Mouse (Mus musculus): ENCODE data around the gene AB124611. TPM values are rescaled to one million over a fixed set of nuclear protein-coding genes. Genes with fewer than 3 reads are reported as not detected.
"Not testable (repeated sequence)": the region's sequence is repeated elsewhere in the genome, so short reads cannot be mapped to it uniquely, and the experiment has no call there.

The AB124611 gene
- polyA plus RNA-seq, 1 experiment, result 0.56 TPM

GRCm38 (mm10) chr9:21517947-21518495 is 8.0 kb upstream of the AB124611 start:
- no peak for DNase-seq (ENCODE audit: extremely low spot score in 1 of 2, low spot score in 1 of 2)

DNA sequence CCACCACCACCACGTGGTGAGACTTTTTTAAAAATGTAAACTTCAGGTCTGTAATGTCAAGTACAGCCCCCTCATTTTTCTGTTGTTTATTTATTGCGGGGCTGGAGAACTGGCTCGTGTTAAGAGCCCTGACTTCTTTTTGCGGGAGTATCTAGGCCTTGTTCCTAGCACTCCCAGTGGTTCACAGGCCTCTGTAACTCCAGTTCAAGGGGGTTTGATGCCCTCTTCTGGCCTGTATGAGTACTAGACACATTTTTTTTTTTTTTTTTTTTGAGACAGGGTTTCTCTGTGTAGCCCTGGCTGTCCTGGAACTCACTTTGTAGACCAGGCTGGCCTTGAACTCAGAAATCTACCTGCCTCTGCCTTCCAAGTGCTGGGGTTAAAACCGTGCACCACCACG is 7.3 kb upstream of the AB124611 start:
- DNase-seq (ENCODE audit: extremely low spot score in 1 of 2, low spot score in 1 of 2), result not testable (repeated sequence)

GRCm38 (mm10) chr9:21525142-21525936 is 637 bp upstream of the AB124611 start:
- no peak for DNase-seq (ENCODE audit: extremely low spot score in 1 of 2, low spot score in 1 of 2)

GRCm38 (mm10) chr9:21526634-21526944 is 613 bp downstream of the AB124611 start:
- DNase-seq (ENCODE audit: extremely low spot score in 1 of 2, low spot score in 1 of 2), result no peak

- DNase-seq (ENCODE audit: extremely low spot score in 1 of 2, low spot score in 1 of 2), result no peak
Observed at GRCm38 (mm10) chr9:21527100-21527801, 1.3 kb downstream of the AB124611 start.

GRCm38 (mm10) chr9:21527917-21528324 is 1.9 kb downstream of the AB124611 start:
- DNase-seq (ENCODE audit: extremely low spot score in 1 of 2, low spot score in 1 of 2), result no peak

DNA sequence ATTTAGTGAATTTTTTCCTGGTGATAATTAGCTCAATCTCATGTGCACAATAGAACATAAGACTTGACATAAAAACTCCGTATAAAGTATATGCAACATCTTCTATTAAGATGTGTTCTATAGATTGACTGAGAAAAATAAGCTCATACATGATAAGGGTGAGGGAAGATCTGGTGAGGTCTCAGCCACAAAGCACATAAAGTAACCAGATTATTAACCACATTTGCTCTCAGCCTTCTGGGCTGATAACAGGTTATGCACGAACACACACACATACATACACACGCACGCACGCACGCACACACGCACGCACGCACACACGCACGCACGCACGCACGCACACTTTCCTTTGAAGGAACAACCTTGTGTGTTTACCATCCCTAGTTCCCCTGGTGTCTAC is 10.5 kb downstream of the AB124611 start:
- DNase-seq (ENCODE audit: extremely low spot score in 1 of 2, low spot score in 1 of 2), result no peak

DNA sequence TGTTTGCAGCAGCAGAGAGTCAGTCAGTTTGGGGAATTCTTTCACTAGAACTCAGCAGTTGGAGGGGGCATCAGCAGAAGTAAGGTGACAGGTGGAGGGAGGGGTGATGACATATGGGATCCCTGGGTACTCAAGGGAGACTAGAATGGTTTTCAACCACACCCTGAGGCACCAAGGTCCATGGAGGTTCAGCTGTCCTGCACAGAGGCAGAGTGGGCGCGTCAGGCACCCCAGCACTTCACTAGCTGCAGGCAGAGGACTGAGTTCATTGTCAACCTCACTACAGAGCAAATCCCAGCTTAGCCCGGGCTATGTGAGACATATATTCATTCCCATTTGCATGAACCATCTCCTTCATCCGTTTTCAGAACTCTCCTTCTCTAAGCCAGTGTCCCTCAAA is 11.0 kb downstream of the AB124611 start:
- DNase-seq (ENCODE audit: extremely low spot score in 1 of 2, low spot score in 1 of 2), result no peak

DNA sequence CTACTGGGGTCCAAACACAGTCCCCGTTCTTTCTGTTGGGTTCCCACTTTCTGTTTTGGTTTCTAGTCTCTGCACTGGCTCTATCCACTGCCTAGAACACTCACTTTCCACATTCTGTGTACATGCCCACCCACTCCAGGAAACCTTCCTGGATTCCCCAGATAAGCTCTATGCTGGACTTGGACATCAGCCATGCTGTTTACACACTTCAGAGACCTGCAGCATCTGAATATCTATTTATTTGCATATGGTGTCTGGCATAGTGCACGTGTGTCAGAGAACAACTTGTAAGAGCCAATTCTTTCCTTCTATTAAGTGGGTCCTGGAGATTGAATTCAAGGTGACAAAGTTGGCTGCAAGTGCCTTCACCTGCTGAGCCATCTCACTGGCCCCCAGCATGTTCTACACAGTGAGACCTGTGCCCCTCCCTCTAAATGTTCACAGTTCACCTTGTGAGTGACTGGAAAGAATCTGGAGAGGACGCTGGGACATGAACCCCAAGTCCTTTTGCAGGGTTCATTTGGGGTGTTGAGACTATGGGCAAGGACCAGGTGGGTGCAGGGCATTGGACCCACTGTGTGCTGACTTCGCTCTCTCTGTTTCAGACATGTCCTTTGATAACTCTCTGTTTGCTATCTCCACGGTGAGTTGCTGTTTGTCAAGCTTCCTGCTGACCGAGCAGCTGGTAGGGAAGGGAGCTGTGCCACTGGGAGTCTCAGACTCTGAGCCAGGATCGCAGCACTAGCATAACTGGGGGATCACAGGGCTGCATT is 14.2 kb downstream of the AB124611 start:
- no peak for DNase-seq (ENCODE audit: extremely low spot score in 1 of 2, low spot score in 1 of 2)

DNA sequence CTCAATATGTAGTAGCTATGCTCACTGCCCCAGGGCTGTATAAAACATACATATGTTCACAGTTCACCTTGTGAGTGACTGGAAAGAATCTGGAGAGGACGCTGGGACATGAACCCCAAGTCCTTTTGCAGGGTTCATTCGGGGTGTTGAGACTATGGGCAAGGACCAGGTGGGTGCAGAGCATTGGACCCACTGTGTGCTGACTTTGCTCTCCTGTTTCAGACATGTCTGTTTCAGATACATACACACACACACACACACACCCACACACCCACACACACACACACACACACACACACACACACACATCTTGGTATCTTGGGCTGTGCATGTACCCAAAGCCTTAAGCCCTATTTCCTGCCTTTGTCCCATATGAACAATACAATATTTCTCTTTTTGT is 16.0 kb downstream of the AB124611 start:
- not testable (repeated sequence) for DNase-seq (ENCODE audit: extremely low spot score in 1 of 2, low spot score in 1 of 2)

DNA sequence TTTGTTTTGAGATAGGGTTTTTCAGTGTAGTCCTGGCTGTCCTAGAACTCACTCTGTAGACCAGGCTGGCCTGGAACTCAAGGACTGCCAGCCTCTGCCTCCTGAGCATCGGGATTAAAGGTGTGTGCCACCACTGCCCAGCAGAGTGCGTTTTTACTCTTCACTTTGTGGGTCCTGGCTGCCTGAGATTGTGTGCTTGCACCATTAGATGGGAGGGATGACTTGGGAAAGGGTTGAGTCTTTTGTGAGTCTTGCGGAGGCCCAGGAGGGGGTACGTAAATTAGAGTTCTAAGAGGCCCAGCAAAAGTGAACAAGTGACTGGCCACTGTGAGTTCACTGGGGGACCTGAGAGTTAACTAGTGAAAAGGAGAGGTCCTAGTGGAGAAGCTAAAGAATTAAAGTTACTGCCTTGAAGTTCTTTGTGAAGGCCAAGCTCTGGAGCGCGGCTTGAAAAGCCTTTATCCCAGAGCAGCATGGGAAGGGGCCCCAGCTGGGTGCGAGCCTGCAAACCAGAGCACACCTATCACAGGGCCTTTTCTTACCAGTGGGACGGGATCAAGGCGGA is 19.5 kb downstream of the AB124611 start:
- DNase-seq (ENCODE audit: extremely low spot score in 1 of 2, low spot score in 1 of 2), result no peak

DNA sequence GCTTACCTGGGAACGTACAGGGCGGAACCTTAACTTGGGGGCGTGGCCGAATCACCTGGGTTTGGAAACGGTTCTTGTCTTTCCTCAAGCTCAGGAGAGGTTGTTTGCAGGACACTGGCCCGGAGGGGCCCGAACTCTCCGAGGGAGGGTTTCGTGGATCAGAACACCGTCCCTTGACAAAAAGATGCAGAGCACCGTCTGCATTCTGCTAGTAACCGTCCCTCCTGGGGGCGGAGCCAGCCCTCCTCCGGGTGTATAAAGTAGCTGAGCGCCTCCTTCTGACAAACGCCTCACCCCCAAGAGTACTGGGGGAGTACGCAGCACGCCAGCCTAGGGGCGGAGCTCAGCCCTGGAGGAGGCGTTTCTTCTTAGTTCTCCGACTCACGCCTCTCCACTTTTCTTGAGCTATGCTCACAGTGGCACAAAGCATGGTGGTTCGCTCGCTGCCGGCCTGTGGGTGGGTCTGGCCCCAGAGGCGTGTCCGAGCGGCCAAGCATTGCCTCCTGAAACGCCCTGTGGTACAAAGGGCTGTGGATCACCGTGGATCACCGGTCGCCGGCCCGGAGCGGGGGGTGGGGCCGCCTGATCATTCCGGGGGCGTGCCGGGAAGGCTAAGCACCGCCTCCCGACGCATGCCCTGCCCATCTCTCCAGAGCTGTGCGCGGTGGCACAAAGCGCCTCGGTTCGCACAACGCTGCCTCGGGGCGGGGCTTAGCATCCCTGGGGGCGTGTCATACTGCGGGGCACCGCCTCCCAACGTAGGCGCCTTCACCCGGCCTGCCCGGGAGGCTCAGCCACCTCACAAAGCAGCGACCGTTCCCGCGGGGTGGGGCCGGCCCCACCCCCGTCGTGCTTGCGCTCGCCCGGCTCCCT is 20.2 kb downstream of the AB124611 start:
- peak; percentile 99 for DNase-seq (ENCODE audit: extremely low spot score in 1 of 2, low spot score in 1 of 2)

DNA sequence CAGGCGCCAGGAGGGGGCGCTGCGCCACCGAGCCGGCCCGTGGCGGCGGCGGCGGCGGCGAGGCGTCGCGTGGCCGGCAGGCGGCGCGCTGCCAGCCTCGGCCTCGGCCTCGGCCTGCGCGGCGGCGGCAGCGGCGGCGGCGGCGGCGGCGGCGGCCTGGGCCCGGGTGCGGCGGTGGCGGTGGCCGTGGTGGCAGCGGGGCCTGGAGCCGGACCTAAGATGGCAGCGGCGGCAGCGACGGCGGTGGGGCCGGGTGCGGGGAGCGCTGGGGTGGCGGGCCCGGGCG is 20.8 kb downstream of the AB124611 start, which contains the start of gene Carm1:
TSS of gene Carm1 (plus strand) at position 106 of the 286 bp plus-strand sequence.
- DNase-seq (ENCODE audit: extremely low spot score in 1 of 2, low spot score in 1 of 2), result no peak

GRCm38 (mm10) chr9:21547075-21547941 is 21.3 kb downstream of the AB124611 start:
- peak in 1 of 2 experiments; percentile 38 for DNase-seq (ENCODE audit: extremely low spot score in 1 of 2, low spot score in 1 of 2)

DNA sequence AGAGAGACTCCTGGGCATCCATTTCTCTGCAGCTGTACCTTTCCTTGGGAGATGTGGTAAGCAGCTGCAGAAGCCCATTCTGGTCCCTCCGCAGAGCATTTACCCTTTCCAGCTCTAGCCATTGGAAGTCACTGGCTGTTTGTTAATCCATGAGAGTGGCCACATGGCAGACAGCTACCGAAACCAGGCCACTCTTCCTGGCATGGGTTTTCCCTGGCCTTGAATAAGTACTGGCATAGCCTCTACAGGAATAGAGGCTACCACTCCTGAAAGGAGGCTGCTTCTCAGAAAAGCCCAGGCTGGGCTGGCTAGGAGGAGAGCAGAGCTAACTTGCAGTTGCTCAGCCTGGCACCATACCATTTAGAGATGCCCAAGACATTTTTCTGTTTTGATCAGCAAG is 25.1 kb downstream of the AB124611 start:
- no peak for DNase-seq (ENCODE audit: extremely low spot score in 1 of 2, low spot score in 1 of 2)

- no peak for DNase-seq (ENCODE audit: extremely low spot score in 1 of 2, low spot score in 1 of 2)
Observed at GRCm38 (mm10) chr9:21553607-21554273, 27.8 kb downstream of the AB124611 start.

- DNase-seq (ENCODE audit: extremely low spot score in 1 of 2, low spot score in 1 of 2), result no peak
Observed at GRCm38 (mm10) chr9:21555198-21555742, 29.3 kb downstream of the AB124611 start.

GRCm38 (mm10) chr9:21556996-21557395 is 31.0 kb downstream of the AB124611 start:
- no peak for DNase-seq (ENCODE audit: extremely low spot score in 1 of 2, low spot score in 1 of 2)
